Mouse (Mus musculus): Measurements from ENCODE around the gene Lmf1.

Lmf1 gene

DNA sequence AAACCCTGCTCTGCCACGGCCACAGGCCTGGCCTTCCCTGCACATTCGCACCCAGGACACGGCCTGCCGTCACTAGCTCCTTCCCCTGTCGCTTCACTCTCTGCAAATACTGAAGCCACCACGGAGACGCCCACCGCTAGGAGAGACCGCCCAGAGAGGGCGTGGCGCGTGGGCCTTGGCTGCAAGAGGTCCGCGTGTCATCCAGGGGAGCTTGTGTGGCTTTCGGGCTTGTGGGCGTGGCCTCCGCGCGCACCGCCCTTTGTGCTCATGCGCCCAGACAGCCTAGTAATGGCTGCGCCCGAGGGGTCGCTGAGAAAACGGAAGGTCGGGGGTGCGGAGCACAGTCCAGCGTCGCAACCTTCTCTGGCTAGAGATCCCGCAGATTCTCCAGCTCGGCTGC, at the start of gene Lmf1:
Gene Lmf1, plus strand, starts transcription at position 166 of the 400 bp plus-strand sequence.
- DNase-seq (ENCODE audit: low read depth, low spot score) = peak; percentile 98

DNA sequence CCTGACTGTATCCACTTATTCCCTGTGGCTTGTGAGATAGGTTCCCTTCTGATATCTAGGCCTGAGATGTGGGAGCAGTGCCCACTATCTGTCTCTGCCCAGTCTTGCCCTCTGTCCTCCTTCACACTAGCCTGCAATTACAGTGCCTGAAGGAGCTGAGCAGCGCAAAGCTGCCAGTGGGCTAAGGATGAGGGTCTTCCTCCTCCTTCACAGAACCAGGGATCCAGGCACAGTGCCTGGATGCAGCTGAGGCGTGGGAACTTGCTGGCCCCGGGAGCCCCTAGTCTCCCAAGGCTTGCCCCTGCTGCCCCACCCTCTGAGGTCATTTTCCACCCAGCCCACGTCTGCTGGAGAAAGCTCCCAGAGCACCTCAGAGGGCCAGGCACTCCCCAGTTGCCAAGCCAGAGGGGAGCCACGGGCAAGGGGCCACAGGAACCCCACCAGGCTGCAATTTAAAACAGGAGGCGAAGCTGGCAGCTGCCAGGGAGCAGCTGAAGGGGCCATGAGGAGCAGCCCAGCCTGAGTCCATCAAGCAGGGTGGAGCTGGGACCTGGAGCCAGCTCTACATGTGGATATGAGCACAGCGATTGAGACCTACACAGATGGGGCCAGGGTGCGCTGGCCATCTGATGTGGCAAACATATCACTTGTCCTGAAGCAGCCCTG, 48.4 kb upstream of the Lmf1 start:
- no peak for DNase-seq (ENCODE audit: low read depth, low spot score)

DNA sequence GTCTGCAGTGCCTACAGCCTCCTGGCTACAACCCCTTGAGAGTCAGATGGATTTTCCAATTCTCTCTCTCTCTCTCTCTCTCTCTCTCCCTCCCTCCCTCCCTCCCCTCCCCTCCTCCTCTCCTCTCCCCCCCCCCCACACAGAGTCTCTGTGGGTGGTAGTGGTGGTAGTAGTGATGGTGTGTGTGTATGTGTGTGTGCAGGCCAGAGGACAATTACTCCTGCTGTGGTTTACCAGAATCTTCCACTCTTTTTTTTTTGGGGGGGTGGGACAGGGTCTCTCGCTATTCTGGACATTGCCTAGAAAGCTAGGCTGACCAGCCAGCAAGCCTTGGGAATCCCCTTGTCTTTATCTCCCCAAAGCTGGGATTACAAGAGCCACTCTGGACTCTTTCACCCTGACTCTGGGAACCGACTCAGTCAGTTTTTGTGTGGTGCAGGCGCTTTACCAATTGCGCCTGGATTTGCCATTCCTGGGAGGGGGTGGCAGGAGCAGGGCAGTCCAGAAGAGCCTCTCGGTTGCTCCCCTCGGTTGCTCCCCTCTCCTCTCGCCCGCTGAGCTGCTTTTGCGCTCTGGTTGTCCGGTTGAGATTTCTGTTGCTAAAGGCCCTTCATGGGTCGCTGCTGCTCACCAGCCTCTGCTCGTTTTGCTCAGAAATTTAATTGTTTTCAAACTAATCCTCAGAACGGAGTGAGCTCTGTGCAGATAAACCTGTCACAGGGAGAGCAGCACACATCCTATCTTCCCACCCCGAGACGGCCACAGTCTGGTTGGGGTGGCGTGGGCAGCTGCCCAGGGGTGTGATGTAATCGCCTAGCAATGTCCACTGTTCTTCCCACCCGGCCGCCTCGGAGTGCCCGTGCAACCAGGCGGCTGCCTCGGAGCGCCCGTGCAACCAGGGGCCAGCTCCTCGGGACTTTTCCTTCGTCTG, 39.7 kb upstream of the Lmf1 start:
- no peak for DNase-seq (ENCODE audit: low read depth, low spot score)

DNA sequence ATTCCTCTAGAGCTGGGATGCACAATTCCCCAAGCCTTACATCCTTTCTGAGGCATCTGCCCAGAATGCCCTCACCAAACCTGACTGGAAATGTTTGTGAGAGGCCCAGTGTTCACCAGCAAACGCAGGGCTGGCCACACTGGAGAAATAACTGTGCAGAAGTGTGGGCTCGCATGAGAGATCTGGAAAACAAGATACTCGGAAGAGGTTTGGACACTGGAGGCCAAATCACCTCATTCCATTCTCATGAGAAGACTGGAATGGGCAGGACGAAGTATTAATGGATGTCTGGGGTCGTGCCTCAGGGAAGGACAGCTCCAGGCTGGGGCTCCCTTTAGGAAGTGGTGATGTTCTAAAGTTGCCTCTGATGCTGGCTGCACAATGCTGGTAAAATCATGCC, 38.2 kb upstream of the Lmf1 start:
- DNase-seq (ENCODE audit: low read depth, low spot score) = no peak

DNA sequence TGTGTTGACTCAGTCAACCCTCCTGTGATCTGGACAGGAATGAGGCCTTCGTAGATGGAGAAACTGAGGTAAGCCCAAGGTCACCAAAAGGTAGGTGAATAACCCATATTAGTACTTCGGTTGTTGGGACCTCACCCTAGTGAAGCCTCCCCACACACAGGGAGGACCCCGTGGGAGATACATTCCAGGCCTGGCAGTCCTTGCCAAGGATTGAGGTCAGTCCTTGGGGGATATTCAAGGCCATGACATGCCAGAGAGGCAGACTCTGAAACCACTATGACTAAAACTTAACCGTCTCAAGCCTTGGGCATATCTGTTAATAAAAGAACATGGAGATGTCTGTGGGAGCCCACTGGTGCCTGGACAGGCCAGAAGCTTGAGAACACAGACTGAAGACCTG, 37.1 kb upstream of the Lmf1 start:
- no peak for DNase-seq (ENCODE audit: low read depth, low spot score)

DNA sequence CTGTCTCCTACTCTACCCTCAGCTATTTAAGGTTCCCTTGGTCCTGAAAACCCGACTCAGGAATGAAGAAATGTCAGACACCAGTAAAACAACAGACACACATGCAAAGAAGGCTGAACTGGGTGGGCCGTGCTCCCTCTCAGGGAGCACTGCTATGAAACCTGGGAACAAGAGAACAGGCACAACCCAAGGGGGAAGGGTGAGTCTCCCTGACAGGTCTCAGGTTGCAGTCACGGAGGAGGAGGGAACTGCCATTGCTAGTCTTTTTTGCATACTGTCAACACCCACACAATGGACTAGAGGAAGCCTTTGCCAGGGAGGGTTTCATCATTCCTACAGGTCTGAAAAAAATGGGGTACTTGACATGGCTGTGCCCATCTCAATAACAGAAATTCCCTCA, 31.9 kb upstream of the Lmf1 start:
- DNase-seq (ENCODE audit: low read depth, low spot score) = no peak

DNA sequence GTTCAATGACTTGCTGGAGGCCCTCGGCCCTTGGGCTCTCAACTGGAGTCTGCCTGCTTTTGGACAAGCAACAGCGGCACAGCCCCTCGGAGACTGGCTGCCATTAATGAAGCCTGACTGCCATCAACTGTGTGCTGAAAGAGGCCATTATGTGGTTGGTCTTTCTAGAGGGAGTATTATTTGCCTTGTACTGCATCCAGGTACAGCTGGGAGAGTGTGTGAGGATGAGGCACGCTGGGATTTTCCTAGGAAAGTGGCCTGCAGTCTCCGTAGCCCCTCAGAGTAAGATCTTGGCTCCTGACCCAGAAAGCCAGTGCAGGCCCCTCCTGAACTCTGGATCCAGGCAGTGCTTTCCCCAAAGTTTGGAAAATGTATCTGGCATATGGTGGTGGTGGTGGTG, 28.9 kb upstream of the Lmf1 start:
- no peak for DNase-seq (ENCODE audit: low read depth, low spot score)

DNA sequence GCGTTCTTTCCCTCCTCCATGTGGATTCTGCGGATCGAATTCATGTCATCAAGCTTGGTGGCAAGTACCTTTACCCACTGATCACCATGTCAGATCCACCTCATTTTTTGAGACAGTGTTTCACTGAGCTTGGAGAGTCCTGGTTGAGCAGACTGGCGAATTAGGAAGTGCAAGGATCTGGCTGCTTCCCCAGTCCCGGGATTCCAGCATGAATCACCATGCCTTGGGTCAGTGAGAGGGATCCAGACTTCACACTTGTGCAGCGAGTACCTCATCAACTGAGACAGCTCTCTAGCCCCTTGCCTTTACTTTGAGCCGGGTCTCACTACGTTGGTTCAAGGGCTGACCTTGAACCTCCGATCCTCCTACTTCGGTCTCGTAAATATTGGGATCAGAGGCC, 27.6 kb upstream of the Lmf1 start:
- no peak for DNase-seq (ENCODE audit: low read depth, low spot score)

DNA sequence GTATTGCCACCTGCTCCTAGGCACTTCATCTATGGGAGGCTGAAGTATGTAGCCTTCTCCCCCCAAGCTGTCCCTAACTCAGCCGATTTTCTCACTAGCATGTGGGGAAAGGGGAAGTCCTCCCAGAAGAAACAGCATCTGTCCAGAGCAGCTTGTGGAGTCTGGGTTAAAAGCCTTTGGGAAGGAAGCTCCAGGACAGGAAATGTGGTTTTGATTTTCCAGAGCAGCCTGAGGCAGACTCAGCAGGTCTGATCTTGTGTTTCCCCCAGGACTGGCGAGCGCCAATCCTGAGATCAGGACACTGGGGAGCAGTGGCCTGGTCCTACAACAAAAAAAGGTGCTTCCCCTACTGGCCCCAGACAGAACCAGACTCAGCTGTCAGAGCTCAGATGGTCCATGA, 23.7 kb upstream of the Lmf1 start:
- no peak for DNase-seq (ENCODE audit: low read depth, low spot score)

DNA sequence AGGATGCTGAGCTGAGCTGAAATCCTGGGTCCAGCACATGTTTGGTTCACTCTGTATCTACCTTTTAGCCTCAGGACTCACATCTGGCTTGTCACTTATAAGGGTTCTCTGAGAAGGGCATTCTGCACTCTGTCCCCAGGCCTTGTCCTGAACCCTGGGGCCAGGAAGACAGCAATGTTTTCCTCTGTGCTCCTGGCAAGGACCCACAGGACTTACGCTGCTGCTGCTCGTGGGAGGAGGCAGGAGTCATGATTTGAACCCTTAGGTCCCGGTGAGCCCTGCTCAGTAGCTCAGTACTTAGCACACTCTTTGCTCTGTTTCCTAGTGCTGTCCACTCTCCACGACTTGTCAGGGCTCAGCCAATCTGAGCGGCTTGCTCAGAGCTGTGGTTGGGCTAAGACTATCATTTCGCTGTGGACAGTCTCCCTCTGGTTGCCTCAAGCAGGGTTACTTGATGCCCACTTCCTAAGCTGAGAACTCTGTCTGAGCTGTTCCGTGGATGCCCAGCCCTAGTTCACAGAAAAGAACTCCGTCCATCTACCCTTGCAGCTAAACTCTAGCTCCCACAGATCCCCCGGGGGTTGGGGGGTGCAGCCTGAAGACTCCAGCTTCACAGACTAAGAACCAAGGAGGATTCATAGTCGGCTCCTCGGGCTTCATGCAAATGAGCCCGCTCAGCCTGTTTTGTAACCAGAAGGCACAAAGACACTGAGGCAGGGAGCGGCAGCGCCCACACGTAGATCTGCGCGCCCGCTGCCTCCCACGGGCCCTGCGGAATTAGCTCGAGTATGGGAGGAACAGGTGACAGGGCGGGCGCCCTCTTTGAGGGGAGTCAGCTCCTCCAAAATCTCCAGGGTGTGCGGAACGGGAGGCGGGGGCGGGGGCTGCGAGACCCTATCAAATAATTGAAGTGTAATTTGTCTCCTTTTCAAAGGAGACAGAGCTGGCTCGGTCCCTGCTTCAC, 22.9 kb upstream of the Lmf1 start:
- DNase-seq (ENCODE audit: low read depth, low spot score) = no peak

DNA sequence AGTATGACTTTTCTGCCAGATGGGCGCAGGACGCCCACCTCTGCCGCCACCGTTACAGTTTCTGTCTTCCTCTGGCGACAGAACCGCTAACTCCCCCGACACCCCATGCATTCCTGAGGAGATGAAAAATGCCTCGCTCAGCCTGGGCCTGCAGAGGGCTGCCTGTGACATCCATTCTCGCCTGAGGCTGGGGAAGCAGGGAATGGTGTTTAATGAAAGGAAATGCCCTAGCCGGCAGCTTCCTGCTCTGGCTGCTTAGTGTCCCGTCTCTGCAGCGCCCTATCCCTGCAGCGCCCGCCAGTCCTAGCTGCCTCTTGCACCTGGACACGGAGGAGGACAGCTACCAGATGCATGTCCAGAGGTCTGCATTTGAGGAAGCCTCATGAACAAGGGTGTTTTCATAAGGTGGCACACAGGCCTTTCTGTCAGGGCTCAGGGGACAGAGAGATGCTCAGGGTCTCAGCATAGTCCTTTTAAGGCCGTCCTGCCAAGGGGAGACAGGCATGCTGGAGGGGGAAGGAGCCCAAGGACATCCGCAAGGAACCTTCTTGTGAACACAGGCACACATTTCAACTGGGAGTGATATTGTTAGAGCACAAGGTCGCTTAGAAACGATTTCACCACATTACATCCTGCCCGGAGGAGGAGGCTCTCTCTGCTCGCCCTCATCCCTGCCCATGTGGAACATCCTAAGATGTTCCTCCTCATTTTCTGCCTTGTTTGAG, 22.1 kb upstream of the Lmf1 start:
- no peak for DNase-seq (ENCODE audit: low read depth, low spot score)

DNA sequence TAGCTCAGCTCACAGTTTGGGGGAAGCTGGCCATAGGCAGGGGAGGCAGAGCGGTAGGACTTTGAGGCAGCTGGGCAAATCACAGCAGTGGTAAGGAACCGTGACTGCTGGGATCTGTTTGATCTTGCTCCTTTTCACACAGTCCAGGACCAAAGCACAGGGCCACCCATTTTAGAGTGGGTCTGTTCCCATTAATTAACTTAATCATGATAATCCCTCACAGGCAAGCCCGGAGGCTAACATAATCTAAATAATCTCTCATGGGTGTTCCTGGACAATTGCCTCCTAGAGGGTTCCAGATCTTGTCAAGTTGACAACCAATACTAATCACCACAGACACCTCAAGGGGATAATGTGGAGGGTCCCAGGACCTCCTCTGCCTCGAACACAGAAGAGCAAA, 19.3 kb upstream of the Lmf1 start:
- DNase-seq (ENCODE audit: low read depth, low spot score) = no peak

DNA sequence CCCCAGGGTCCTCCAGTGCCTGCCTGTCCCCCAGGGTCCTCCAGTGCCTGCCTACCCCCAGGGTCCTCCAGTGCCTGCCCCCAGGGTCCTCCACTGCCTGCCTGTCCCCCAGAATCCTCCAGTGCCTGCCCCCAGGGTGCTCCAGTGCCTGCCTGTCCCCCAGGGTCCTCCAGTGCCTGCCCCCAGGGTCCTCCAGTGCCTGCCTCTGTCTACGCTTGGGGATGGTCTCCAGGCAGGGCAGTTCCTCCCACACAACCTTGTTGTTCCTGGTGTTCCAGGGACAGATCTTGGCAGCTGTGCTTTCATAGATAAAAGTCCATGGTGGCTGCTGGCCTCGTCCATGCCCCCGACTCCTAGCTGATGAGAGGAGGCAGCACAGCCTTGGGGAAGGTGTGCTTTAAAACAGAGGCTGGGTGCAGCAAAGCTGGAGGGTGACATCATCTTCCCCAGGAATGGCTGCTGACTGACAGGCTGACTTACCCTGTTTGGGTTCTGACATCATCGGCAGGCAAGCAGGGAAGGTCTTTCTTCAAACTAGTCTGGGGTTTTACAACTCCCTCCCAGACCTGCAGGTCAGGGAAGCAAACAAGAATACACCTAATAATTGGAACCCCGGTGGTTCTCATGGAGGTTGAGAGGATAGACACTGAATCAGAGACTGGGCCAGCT, 18.2 kb upstream of the Lmf1 start:
- no peak for DNase-seq (ENCODE audit: low read depth, low spot score)

DNA sequence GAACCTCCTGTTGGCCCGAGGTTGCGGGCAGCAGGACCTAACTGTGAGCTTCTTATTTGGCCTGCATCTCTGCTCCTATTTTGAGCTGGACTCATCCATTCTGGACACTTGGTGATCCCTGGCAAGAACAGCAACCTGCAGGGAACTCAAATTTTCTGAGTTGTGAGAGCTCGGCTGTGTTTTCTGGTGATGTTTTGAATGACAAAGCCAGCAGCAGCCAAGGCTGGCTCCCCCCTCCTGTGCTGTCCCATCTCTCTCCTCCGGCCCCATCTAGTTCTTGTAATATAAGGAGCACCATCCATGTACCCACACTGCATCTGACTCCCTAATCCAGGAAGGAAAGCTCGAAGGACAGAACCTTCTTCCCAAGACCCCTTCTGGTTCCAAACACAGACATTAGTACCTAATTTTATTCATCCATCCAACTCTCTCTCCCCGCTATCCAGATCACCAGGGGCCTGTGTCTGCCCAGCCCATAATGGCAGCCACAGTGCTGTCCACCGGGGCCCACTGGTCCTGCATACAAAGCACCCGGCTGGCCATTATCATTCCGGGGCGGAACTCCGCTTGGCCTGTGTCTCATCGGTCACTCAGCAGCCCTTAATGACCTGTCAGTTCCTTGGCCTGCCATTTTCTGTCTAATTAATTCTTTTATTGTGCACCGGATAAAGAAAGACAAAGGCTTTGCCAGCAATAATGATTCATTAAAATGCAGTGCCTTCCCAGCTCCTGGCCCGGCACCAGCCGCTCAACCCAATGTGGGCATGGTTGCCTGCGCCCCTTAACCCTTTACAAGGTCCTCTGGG, 17.5 kb upstream of the Lmf1 start:
- no peak for DNase-seq (ENCODE audit: low read depth, low spot score)

DNA sequence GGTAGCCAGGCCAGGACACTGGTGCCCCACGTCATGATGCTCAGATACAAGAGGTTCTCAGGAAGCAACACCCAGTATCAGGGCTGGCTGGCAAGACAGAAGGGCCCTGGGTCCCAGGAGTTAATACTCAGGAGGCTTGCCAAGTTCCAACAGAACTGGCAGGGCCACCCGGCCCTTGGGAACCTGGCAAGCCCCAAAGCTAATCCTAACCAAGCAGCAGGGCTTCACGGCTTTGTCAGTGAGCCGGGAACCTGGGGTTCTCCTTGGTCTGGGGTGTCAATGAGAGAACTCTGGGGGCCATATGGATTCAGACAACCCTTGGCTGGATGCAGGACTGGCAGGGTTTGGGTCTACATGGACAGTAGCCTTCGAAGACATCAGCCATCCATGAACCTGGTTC, 14.4 kb upstream of the Lmf1 start:
- no peak for DNase-seq (ENCODE audit: low read depth, low spot score)

DNA sequence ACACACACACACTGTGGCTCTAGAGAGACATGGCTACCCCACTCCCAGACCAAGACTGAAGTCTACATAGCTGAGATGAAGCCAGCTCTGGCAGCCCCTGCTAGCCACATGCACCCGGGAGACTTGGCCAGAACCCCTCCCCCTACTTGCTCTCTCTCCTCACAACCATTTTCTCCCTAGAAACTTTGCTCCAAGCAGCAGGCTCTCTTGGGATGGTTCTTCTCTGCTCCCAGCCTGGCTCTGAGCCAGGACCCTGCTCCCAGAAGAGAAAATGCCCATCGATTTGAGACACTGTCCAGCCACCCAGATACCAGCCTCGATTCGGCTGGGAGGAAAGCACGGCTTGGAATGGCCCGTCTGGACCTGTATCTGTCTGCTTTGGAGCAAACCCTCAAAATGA, 13.6 kb upstream of the Lmf1 start:
- no peak for DNase-seq (ENCODE audit: low read depth, low spot score)

DNA sequence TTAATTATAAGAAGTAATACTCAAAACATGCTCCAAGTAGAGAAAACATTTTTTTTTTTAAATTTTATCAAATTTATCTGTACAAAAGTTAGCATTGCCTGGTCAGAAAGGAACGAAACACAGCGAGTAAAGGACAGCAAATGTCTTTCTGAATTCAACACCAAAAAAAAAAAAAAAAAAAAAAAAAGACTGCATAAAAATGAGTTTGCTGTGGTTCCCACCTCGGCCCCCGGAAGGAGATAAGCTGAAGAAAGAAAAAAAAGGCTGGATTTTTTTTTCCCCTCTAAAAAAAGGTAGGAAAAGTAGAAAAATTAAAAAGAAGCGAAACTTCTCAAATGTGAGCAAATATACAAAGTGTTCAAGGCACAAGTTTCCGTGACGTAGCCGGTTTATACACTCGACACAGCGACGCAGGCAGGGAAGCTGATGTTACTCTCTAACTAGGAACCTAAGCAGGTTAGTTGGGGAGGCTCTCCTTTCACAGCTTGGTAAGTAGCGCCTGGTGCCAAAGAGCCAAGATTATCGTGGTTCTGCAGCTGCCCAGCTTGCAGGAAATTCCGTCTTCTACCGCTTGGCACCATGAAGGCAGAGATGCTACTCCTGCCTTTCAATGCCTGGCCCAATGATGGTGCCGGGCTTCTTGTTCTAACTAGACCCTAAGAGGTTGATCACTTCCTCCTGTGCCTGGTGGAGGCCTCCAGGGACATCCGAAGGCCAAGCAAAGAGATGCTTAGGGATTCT, 12.9 kb upstream of the Lmf1 start:
- DNase-seq (ENCODE audit: low read depth, low spot score) = no peak

DNA sequence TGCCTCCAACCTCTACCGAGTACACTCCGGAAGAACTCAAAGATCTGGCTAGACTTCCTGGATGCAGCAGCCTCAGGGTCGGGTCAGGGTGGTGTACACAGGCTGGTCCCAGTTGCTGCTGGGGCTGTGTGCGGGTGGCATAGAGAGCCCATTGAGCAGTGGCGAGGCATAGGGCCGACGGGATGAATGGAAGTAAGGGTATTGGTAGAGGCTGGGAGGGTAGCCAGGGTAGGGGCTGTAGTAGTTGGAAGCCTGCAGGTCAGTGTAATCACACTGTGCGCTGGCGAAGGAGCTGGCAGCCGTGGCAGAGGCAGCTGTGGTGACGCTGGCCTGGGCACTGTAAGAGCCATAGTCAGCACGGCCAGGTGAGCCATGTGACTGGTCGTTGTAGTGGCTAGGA, 11.6 kb upstream of the Lmf1 start:
- no peak for DNase-seq (ENCODE audit: low read depth, low spot score)

DNA sequence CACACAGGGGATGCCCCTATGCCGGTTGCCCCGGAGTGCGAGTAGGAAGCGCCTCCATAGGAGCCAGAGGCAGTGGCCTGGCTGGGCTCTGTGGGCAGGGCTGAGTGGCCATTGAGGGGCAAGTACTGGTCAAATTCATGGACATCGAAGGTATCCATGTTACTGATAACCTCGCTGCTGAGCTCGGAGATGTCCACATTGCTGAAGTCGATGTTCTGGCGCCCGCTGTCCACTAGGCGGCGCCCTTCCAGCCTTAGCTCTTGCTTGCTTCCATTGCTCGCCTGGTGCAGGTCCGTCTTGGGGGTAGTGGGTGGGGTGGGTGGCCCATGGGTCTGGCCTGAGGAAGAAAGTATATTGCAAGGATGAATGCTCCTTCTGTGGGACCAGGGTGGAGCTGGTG, 11.1 kb upstream of the Lmf1 start:
- peak; percentile 71 for DNase-seq (ENCODE audit: low read depth, low spot score)
